Mouse (Mus musculus): ENCODE results near the gene Ccdc9b.

DNA sequence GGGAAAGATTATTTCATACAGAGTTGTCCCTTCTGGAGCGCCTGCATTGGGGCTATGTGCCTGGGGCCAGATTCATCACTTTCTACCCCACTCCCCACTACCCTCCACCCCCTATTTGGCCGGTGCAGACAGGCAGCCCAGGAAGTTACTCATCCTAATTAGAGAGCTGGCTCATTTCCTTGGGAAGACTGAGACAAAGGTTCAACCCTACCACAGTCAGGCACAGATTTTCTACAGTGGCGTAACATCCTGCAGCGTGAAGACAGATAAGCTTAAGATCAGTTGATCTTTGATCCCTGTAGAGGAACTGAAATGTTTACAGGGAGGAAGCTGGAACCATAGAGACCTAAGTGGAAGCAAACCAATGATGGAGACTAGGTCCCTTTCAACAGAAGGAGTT, 19.8 kb upstream of the Ccdc9b start:
- TF ChIP-seq CTCF (IDR thresholded peaks at IDR 0.05; ENCODE audit: extremely low read depth, insufficient read depth, insufficient read length, insufficient replicate concordance) (no peak), POLR2A (IDR thresholded peaks at IDR 0.05; ENCODE audit: low read depth, low read length) (no peak)

All from spleen, adult 2 months (tissue).